Mouse (Mus musculus) thymus, adult 2 months (tissue): ENCODE data around the gene Zkscan7.
"Not testable (repeated sequence)": the region's sequence is repeated elsewhere in the genome, so short reads cannot be mapped to it uniquely, and the experiment has no call there.

Experiments
- CTCF ChIP-seq: fragments of 200-500 bp; IDR thresholded peaks from 2 replicates; pipeline ENCODE4 v1.5.1; 2012; ENCODE audit warnings: mild to moderate bottlenecking, control low read depth, low read length, moderate library complexity, borderline replicate concordance; ENCODE audit not compliant: control insufficient read depth, poor library complexity, insufficient read depth; ENCODE audit errors: extremely low read depth
- POLR2A ChIP-seq: fragments of 200-500 bp; IDR thresholded peaks from 2 replicates; pipeline ENCODE4 v1.6.1; 2012; ENCODE audit warnings: mild to moderate bottlenecking, low read length, control low read depth, moderate library complexity; ENCODE audit not compliant: control insufficient read depth, poor library complexity, insufficient read depth; ENCODE audit errors: extremely low read depth

DNA sequence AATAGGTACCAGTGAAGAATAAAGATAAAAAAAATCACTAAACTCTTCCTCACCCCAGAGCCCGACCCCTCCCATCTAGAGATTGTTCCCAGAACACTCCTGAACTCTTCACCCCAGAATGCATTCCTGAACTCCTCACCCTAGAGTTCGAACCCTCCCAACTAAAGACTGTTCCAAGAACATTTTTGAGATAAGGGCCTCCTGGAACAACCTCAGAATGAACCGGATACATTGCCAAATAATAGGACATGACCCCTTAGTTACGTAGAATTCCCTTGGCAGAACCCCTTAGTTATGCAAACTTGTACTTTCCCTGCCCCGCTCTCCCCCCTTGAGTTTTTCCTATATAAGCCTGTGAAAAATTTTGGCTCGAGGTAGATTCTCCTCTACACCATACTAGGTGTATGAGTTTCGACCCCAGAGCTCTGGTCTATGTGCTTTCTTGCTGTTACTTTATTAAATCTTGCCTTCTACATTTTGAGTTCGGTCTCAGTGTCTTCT lies 37.6 kb upstream of the Zkscan7 start:
- not testable (repeated sequence) for TF ChIP-seq CTCF, POLR2A
